Mouse (Mus musculus): ENCODE measurements around the gene Amt. TPM values are rescaled to one million over a fixed set of nuclear protein-coding genes. Genes with fewer than 3 reads are reported as not detected.
"Not testable (repeated sequence)": the region's sequence is repeated elsewhere in the genome, so short reads cannot be mapped to it uniquely, and the experiment has no call there.

Amt gene
- polyA plus RNA-seq, 1 experiment from 2014 or later: 50.5 TPM

DNA sequence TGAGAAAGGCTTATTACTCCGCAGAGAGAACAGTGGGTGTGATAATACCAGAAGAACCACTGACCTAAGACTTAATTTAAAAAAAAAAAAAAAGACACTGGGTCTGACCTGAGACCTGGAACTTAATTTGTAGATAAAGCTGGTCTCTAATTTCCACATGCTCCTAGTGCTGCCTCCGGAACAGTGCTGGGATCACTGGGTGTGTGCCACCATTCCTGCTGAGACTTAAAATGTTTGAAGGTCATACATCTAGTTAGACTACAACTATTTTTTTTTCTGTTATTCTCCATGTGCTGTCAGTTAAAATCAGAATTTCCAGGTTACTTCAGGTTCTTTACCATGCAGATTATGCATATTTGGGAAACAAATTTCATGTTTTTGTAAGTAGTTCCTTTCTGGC lies 11.5 kb downstream of the Amt start:
- Histone ChIP-seq H3K9ac (ENCODE audit: low read depth, low read length) (peak overlapping the region; percentile 48; the same call in 1 of the 2 replicates), H3K27me3 (ENCODE audit: insufficient read depth, low read length) (no peaks in the 10 kb centered on the region), H3K27ac (no peak overlapping the region), H3K36me3 (ENCODE audit: insufficient read depth, low read length) (no peaks in the 10 kb centered on the region), H3K4me1 (replicated peaks; ENCODE audit: insufficient read depth, low read length) (peaks cover 18% of the 10 kb centered on the region), H3K4me2 (ENCODE audit: low read length) (peak overlapping the region; percentile 82), H3K4me3 (replicated peaks; ENCODE audit: low read depth, low read length) (peak overlapping the region; percentile 79), H3K9me3 (replicated peaks; ENCODE audit: low read length) (no peaks in the 10 kb centered on the region)
- DNase-seq (ENCODE audit: low spot score) (peak; percentile 16), ATAC-seq (replicated peaks; ENCODE audit: low FRiP score, low read depth) (no peak)
- TF ChIP-seq CTCF (IDR thresholded peaks at IDR 0.05; ENCODE audit: low read depth): no peak
- 46% methylated on average over 2 of the region's 2 CpGs for WGBS

DNA sequence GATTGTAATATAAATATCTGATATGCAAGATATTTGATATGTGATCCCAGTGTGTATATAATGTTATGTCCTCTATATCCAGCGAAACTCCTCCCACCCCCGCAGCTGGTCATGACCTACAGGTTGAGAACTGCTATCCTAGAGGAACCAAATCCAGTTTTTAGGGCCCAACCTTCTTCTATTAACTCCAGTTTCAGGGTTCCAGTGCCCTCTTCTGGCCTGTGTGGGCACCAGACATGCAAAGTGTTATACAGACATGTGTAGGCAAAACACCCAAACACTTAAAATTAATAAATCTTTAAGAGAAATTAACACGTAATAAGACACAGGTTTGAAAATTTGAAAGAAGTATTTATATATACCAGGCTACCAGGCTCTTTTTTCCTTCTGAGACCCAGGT lies 20.9 kb downstream of the Amt start:
- H3K9ac ChIP-seq (ENCODE audit: low read depth, low read length): no peak overlapping the region
- WGBS: 90% methylated on average over 3 of the region's 3 CpGs
- H3K27me3 ChIP-seq (ENCODE audit: insufficient read depth, low read length): no peaks in the 10 kb centered on the region
- ATAC-seq (replicated peaks; ENCODE audit: low FRiP score, low read depth): no peak
- peak; percentile 51 for TF ChIP-seq CTCF (IDR thresholded peaks at IDR 0.05; ENCODE audit: low read depth)
- no peak overlapping the region for H3K4me2 ChIP-seq (ENCODE audit: low read length)
- H3K4me1 ChIP-seq (replicated peaks; ENCODE audit: insufficient read depth, low read length): no peaks in the 10 kb centered on the region
- DNase-seq (ENCODE audit: low spot score): peak; percentile 25
- H3K9me3 ChIP-seq (replicated peaks; ENCODE audit: low read length): no peaks in the 10 kb centered on the region
- no peaks in the 10 kb centered on the region for H3K36me3 ChIP-seq (ENCODE audit: insufficient read depth, low read length)
- no peak overlapping the region for H3K4me3 ChIP-seq (replicated peaks; ENCODE audit: low read depth, low read length)
- no peak overlapping the region for H3K27ac ChIP-seq

DNA sequence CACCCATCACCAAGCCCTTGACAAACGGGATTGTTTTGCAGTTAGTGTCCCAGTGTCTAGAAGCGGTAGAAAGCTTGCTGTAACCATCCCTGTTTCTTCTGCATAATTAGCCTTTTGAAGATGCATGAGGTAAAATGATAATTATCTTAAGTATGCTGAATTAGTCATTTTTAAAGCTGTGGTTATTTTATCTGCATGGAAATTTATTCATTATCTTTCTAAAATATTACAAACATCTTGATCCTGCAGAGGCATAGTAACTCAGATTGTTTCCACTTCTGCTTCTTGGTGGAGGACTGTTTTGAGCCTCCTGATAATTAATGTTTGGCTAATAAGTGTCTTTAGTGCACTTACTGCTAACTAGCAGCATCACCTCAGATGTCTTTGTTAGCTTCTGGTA lies 21.8 kb downstream of the Amt start:
- H3K36me3 ChIP-seq (ENCODE audit: insufficient read depth, low read length): no peaks in the 10 kb centered on the region
- no peaks in the 10 kb centered on the region for H3K9me3 ChIP-seq (replicated peaks; ENCODE audit: low read length)
- no peak overlapping the region for H3K27ac ChIP-seq
- H3K27me3 ChIP-seq (ENCODE audit: insufficient read depth, low read length): no peaks in the 10 kb centered on the region
- no peak overlapping the region for H3K9ac ChIP-seq (ENCODE audit: low read depth, low read length)
- WGBS: 90% methylated on average over 2 of the region's 2 CpGs
- no peaks in the 10 kb centered on the region for H3K4me1 ChIP-seq (replicated peaks; ENCODE audit: insufficient read depth, low read length)
- H3K4me3 ChIP-seq (replicated peaks; ENCODE audit: low read depth, low read length): no peak overlapping the region
- no peak for TF ChIP-seq CTCF (IDR thresholded peaks at IDR 0.05; ENCODE audit: low read depth)
- H3K4me2 ChIP-seq (ENCODE audit: low read length): no peak overlapping the region
- DNase-seq (ENCODE audit: low spot score) (no peak), ATAC-seq (replicated peaks; ENCODE audit: low FRiP score, low read depth) (no peak)

DNA sequence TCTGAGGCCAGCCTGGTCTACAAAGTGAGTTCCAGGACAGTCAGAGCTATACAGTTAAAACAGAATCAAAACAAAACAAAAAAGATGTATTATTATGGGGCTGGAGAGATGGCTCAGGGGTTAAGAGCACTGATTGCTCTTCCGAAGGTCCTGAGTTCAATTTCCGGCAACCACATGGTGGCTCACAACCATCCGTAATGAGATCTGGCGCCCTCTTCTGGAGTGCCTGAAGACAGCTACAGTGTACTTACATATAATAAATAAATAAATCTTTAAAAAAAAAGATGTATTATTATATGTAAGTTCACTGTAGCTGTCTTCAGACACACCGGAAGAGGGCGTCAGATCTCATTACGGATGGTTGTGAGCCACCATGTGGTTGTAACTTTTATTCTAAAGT lies 25.4 kb downstream of the Amt start:
- not testable (repeated sequence) for H3K36me3 ChIP-seq (ENCODE audit: insufficient read depth, low read length); ATAC-seq (replicated peaks; ENCODE audit: low FRiP score, low read depth); H3K4me2 ChIP-seq (ENCODE audit: low read length)

DNA sequence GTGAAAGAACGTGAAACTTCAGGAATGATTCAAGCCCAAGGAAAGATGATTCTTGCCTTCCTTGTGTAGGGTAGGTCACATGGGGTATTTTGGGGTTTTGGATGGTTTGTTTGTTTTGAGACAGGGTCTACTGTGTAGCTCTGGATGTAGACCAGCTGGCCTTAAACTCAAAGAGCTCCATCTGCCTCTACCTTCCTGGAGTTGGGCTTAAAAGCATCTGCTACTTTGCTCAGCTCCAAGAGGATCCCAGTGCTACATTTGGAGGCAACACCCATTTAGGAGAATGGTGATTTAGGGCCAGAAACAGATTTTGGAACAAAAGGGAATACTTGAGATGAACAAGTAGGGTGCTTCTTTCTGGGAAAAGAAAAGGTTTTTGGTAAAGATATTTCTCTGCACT lies 28.1 kb downstream of the Amt start:
- peaks cover 10% of the 10 kb centered on the region; the same call in 1 of the 2 replicates for H3K36me3 ChIP-seq (ENCODE audit: insufficient read depth, low read length)
- no peak for TF ChIP-seq CTCF (IDR thresholded peaks at IDR 0.05; ENCODE audit: low read depth)
- H3K4me1 ChIP-seq (replicated peaks; ENCODE audit: insufficient read depth, low read length): no peaks in the 10 kb centered on the region
- H3K27ac ChIP-seq: no peak overlapping the region
- DNase-seq (ENCODE audit: low spot score): no peak
- no peaks in the 10 kb centered on the region for H3K27me3 ChIP-seq (ENCODE audit: insufficient read depth, low read length)
- H3K4me2 ChIP-seq (ENCODE audit: low read length): no peak overlapping the region
- ATAC-seq (replicated peaks; ENCODE audit: low FRiP score, low read depth): no peak
- H3K4me3 ChIP-seq (replicated peaks; ENCODE audit: low read depth, low read length): no peak overlapping the region
- H3K9ac ChIP-seq (ENCODE audit: low read depth, low read length): no peak overlapping the region
- 97% methylated on average over 1 of the region's 1 CpGs for WGBS
- H3K9me3 ChIP-seq (replicated peaks; ENCODE audit: low read length): no peaks in the 10 kb centered on the region

More for the DNA sequence above, 25.4 kb downstream of the Amt start:
- DNase-seq (ENCODE audit: low spot score); H3K9ac ChIP-seq (ENCODE audit: low read depth, low read length); H3K27me3 ChIP-seq (ENCODE audit: insufficient read depth, low read length); H3K9me3 ChIP-seq (replicated peaks; ENCODE audit: low read length); H3K4me3 ChIP-seq (replicated peaks; ENCODE audit: low read depth, low read length); H3K27ac ChIP-seq; H3K4me1 ChIP-seq (replicated peaks; ENCODE audit: insufficient read depth, low read length): not testable (repeated sequence)
- 92% methylated on average over 7 of the region's 7 CpGs for WGBS
- peak; percentile 40; the same call in 1 of the 2 replicates for TF ChIP-seq CTCF (IDR thresholded peaks at IDR 0.05; ENCODE audit: low read depth)

DNA sequence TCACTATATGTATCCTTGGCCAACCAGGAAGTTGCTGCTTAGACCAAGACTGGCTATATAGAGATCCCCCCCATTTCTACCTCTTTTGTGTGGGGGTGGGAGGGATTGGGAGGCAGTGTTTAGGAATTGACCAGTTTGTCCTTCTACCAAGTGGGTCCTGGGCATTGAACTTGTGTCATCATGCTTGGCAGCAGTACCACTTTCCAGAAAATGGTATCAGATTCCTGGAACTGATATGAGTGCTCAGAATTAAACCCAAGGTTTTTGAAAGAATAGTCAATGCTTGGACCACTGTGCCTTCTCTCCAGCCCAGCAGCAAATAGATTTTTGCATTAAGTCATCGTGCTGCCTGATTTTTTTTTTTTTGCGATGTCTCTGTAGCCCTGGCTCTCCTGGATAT lies 29.2 kb downstream of the Amt start:
- H3K4me1 ChIP-seq (replicated peaks; ENCODE audit: insufficient read depth, low read length): no peaks in the 10 kb centered on the region
- no peak for TF ChIP-seq CTCF (IDR thresholded peaks at IDR 0.05; ENCODE audit: low read depth)
- no peak for DNase-seq (ENCODE audit: low spot score)
- H3K36me3 ChIP-seq (ENCODE audit: insufficient read depth, low read length): peaks cover 12% of the 10 kb centered on the region
- H3K9ac ChIP-seq (ENCODE audit: low read depth, low read length): no peak overlapping the region
- H3K27ac ChIP-seq: no peak overlapping the region
- no peaks in the 10 kb centered on the region for H3K27me3 ChIP-seq (ENCODE audit: insufficient read depth, low read length)
- ATAC-seq (replicated peaks; ENCODE audit: low FRiP score, low read depth): no peak
- no peak overlapping the region for H3K4me3 ChIP-seq (replicated peaks; ENCODE audit: low read depth, low read length)
- no peaks in the 10 kb centered on the region for H3K9me3 ChIP-seq (replicated peaks; ENCODE audit: low read length)
- no peak overlapping the region for H3K4me2 ChIP-seq (ENCODE audit: low read length)
- WGBS: 97% methylated on average over 2 of the region's 2 CpGs

Data from kidney, postnatal 0 days (tissue).